Mouse (Mus musculus): ENCODE results near the gene Arrdc5.

- TF ChIP-seq POLR2A (IDR thresholded peaks at IDR 0.05; ENCODE audit: borderline replicate concordance, control insufficient read depth, low read depth, low read length) (no peak), CTCF (IDR thresholded peaks at IDR 0.05; ENCODE audit: control insufficient read depth, insufficient read depth, low read length) (no peak)
Observed at GRCm38 (mm10) chr17:56309191-56309945, 9.3 kb upstream of the Arrdc5 start.

All from bone marrow, adult 2 months (tissue).